Mouse (Mus musculus) ES-Bruce4 (cell line): ENCODE measurements at regions not wholly inside any gene's neighbourhood (a gene's known extent, or its start where the extent isn't known, plus 50 kb on each side); places are given as distances from the start of the nearest gene placed in this dataset.

ENCODE experiments used
- CTCF ChIP-seq: IDR thresholded peaks from one replicate; pipeline ENCODE4 v1.8.1; 2011; ENCODE audit warnings: low read depth, low read length
- EP300 ChIP-seq: IDR thresholded peaks from 2 replicates; pipeline ENCODE4 v1.6.1; 2011; ENCODE audit warnings: low read depth, low read length; ENCODE audit not compliant: insufficient read depth
- POLR2A ChIP-seq: IDR thresholded peaks from one replicate; pipeline ENCODE4 v1.8.1; 2011; ENCODE audit warnings: low read length; ENCODE audit not compliant: insufficient read depth

- TF ChIP-seq POLR2A = no peak
- no peak for TF ChIP-seq CTCF
- no peak for TF ChIP-seq EP300
Observed at GRCm38 (mm10) chr6:20673219-20673618, 542.1 kb upstream of the Kcnd2 start.
